Mouse (Mus musculus) embryonic facial prominence, embryonic 13.5 days (tissue): ENCODE data around the gene Sec61b. TPM values are rescaled to one million over a fixed set of nuclear protein-coding genes. Genes with fewer than 3 reads are reported as not detected.

Experiments used
- ATAC-seq: fragments of 200-750 bp; cut with Nextera tagmentation; 2 replicates; pipeline ENCODE4 v1.8.0; 2017; ENCODE audit warnings: low read depth; ENCODE audit not compliant: insufficient number of reproducible peaks, insufficient read depth, low FRiP score, low TSS enrichment
- H3K27ac ChIP-seq: fragments of 300-500 bp; sonication (generic); 2 replicates; pipeline ENCODE4 v1.5.1; 2015; ENCODE audit warnings: moderate library complexity, mild to moderate bottlenecking, inconsistent platforms
- H3K27me3 ChIP-seq: fragments of 300-500 bp; sonication (generic); 2 replicates; pipeline ENCODE4 v1.6.1; 2015; ENCODE audit warnings: mild to moderate bottlenecking, inconsistent platforms
- H3K36me3 ChIP-seq: fragments of 300-500 bp; sonication (generic); 2 replicates; pipeline ENCODE4 v1.6.1; 2015; ENCODE audit warnings: mild to moderate bottlenecking, inconsistent platforms
- H3K4me1 ChIP-seq: fragments of 300-500 bp; sonication (generic); 2 replicates; pipeline ENCODE4 v1.6.1; 2015; ENCODE audit warnings: inconsistent platforms
- H3K4me2 ChIP-seq: fragments of 300-500 bp; sonication (generic); 2 replicates; pipeline ENCODE4 v1.6.1; 2015; ENCODE audit warnings: moderate library complexity, mild to moderate bottlenecking, inconsistent platforms
- H3K4me3 ChIP-seq: fragments of 300-500 bp; sonication (generic); 2 replicates; pipeline ENCODE4 v1.5.1; 2015; ENCODE audit warnings: mild to moderate bottlenecking, inconsistent platforms
- H3K9ac ChIP-seq: fragments of 300-500 bp; sonication (generic); 2 replicates; pipeline ENCODE4 v1.6.1; 2015; ENCODE audit warnings: mild to moderate bottlenecking, inconsistent platforms
- H3K9me3 ChIP-seq: fragments of 300-500 bp; sonication (generic); 2 replicates; pipeline ENCODE4 v1.6.1; 2016; ENCODE audit warnings: inconsistent platforms
- WGBS: fragments of 180-500 bp; shearing (Covaris S2); methylation state at CpG from one replicate; pipeline ENCODE4 v1.1.7; 2015; ENCODE audit warnings: mixed read lengths; 5-methylcytosine and 5-hydroxymethylcytosine counted together
- polyA plus RNA-seq: library from polyadenylated mRNA; unstranded; fragments of >200 nt; fragmentation: Nextera tagmentation; extraction: Ambion mirVana; gene quantifications from 2 replicates; pipeline ENCODE4 v1.2.1, GENCODE M21; 2015

Sec61b gene
- polyA plus RNA-seq, 1 experiment from 2014 or later = 447 TPM

GRCm38 (mm10) chr4:47440951-47441350 is 33.5 kb upstream of the Sec61b start:
- no peaks in the 10 kb centered on the region for H3K27me3 ChIP-seq
- no peak overlapping the region for H3K27ac ChIP-seq
- no peak overlapping the region for H3K4me2 ChIP-seq
- 92% methylated on average over 11 of the region's 11 CpGs for WGBS
- H3K4me3 ChIP-seq = no peak overlapping the region
- peaks cover 8% of the 10 kb centered on the region for H3K4me1 ChIP-seq
- H3K36me3 ChIP-seq = no peaks in the 10 kb centered on the region
- no peak for ATAC-seq
- no peak overlapping the region for H3K9ac ChIP-seq
- H3K9me3 ChIP-seq = no peaks in the 10 kb centered on the region

- Histone ChIP-seq H3K4me1 (no peaks in the 10 kb centered on the region), H3K27me3 (no peaks in the 10 kb centered on the region), H3K27ac (no peak overlapping the region), H3K4me3 (no peak overlapping the region), H3K9ac (no peak overlapping the region), H3K4me2 (no peak overlapping the region), H3K9me3 (no peaks in the 10 kb centered on the region; the same call in 1 of the 2 replicates), H3K36me3 (no peaks in the 10 kb centered on the region)
- 90% methylated on average over 3 of the region's 3 CpGs for WGBS
- ATAC-seq = no peak
Measured at GRCm38 (mm10) chr4:47448526-47448925, 25.9 kb upstream of the Sec61b start.

GRCm38 (mm10) chr4:47449116-47449515 is 25.3 kb upstream of the Sec61b start:
- ATAC-seq = no peak
- Histone ChIP-seq H3K27ac (no peak overlapping the region), H3K4me2 (no peak overlapping the region), H3K4me1 (no peaks in the 10 kb centered on the region), H3K27me3 (no peaks in the 10 kb centered on the region), H3K9ac (no peak overlapping the region), H3K36me3 (no peaks in the 10 kb centered on the region), H3K9me3 (no peaks in the 10 kb centered on the region; the same call in 1 of the 2 replicates), H3K4me3 (no peak overlapping the region)
- 46% methylated on average over 5 of the region's 5 CpGs for WGBS

- H3K36me3 ChIP-seq = no peaks in the 10 kb centered on the region
- no peak overlapping the region for H3K4me3 ChIP-seq
- H3K27me3 ChIP-seq = no peaks in the 10 kb centered on the region
- H3K4me2 ChIP-seq = no peak overlapping the region
- 25% methylated on average over 18 of the region's 18 CpGs for WGBS
- no peak overlapping the region for H3K9ac ChIP-seq
- H3K27ac ChIP-seq = no peak overlapping the region
- no peaks in the 10 kb centered on the region; the same call in 1 of the 2 replicates for H3K9me3 ChIP-seq
- ATAC-seq = no peak
- H3K4me1 ChIP-seq = no peaks in the 10 kb centered on the region
Measured at GRCm38 (mm10) chr4:47449586-47450522, 24.6 kb upstream of the Sec61b start.

DNA sequence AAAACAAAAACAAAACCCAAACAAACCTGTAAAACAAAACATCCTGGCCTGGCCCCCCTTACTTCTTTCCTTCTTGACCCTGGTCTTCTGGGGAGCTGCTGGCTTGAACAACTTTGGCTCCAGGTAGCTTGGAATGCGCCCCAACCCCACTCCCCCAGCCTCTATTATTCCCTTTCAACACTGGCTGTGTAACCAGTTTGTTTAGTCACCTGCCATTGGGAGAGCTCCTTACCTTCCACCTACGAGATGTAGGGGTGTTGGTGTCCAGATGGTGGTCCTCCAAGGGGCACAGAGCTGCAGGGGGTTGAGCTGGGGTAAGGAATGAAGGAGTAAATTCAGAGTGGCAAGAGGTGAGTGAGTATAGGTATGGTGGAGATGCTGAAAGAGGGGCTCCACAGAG is 7.3 kb upstream of the Sec61b start:
- H3K9me3 ChIP-seq = peaks cover 9% of the 10 kb centered on the region
- no peak overlapping the region for H3K4me2 ChIP-seq
- H3K9ac ChIP-seq = no peak overlapping the region
- peaks cover 66% of the 10 kb centered on the region for H3K36me3 ChIP-seq
- no peaks in the 10 kb centered on the region for H3K27me3 ChIP-seq
- H3K4me1 ChIP-seq = no peaks in the 10 kb centered on the region
- H3K27ac ChIP-seq = no peak overlapping the region
- H3K4me3 ChIP-seq = no peak overlapping the region
- 95% methylated on average over 2 of the region's 2 CpGs for WGBS
- ATAC-seq = no peak

- H3K36me3 ChIP-seq = peaks cover 65% of the 10 kb centered on the region
Measured at GRCm38 (mm10) chr4:47473586-47473967, 881 bp upstream of the Sec61b start.

GRCm38 (mm10) chr4:47474730-47475643 is 529 bp downstream of the Sec61b start:
- H3K9ac ChIP-seq = peak overlapping the region; percentile 91
- H3K4me2 ChIP-seq = peak overlapping the region; percentile 82
- no peak for ATAC-seq
- peaks cover 59% of the 10 kb centered on the region for H3K36me3 ChIP-seq
- H3K9me3 ChIP-seq = no peaks in the 10 kb centered on the region; the same call in 1 of the 2 replicates
- H3K27ac ChIP-seq = peak overlapping the region; percentile 97
- H3K27me3 ChIP-seq = no peaks in the 10 kb centered on the region
- H3K4me1 ChIP-seq = peaks cover 26% of the 10 kb centered on the region
- H3K4me3 ChIP-seq = peak overlapping the region; percentile 87
- 12% methylated on average over 31 of the region's 31 CpGs for WGBS

More at GRCm38 (mm10) chr4:47473586-47473967, 881 bp upstream of the Sec61b start:
- H3K9me3 ChIP-seq = peaks cover 3% of the 10 kb centered on the region
- peak overlapping the region; percentile 91 for H3K9ac ChIP-seq
- peak overlapping the region; percentile 82 for H3K4me2 ChIP-seq
- peaks cover 26% of the 10 kb centered on the region for H3K4me1 ChIP-seq
- H3K4me3 ChIP-seq = peak overlapping the region; percentile 87
- no peak for ATAC-seq
- H3K27ac ChIP-seq = peak overlapping the region; percentile 97
- 2% methylated on average over 10 of the region's 14 CpGs for WGBS
- no peaks in the 10 kb centered on the region for H3K27me3 ChIP-seq

- H3K27ac ChIP-seq = no peak overlapping the region
- ATAC-seq = no peak
- no peak overlapping the region for H3K4me3 ChIP-seq
- no peak overlapping the region for H3K9ac ChIP-seq
- H3K4me2 ChIP-seq = no peak overlapping the region
- H3K9me3 ChIP-seq = no peaks in the 10 kb centered on the region
- H3K27me3 ChIP-seq = no peaks in the 10 kb centered on the region
- 93% methylated on average over 6 of the region's 6 CpGs for WGBS
- peaks cover 24% of the 10 kb centered on the region for H3K4me1 ChIP-seq
- H3K36me3 ChIP-seq = peaks cover 60% of the 10 kb centered on the region
Measured at GRCm38 (mm10) chr4:47477539-47477938, 3.1 kb downstream of the Sec61b start.

DNA sequence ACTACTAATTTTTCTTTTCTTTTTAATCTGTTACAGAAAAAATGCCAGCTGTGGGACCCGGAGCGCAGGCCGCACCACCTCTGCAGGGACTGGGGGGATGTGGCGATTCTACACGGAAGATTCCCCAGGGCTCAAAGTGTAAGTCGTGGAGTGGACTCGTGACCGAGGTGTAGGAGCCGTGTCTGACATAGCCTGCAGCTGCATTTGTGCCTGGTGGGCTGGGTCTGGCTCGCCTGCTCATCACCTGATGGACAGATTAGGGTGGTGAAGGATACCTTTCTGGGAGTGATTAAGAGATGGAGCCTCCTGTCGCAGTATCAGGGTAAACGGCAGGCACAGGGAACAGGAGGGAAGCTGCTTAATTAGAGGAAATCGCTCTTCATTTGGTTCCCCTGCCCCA is 5.6 kb downstream of the Sec61b start:
- no peak overlapping the region for H3K9ac ChIP-seq
- ATAC-seq = no peak
- 90% methylated on average over 13 of the region's 13 CpGs for WGBS
- H3K27me3 ChIP-seq = no peaks in the 10 kb centered on the region
- H3K36me3 ChIP-seq = peaks cover 78% of the 10 kb centered on the region
- no peak overlapping the region for H3K4me3 ChIP-seq
- H3K27ac ChIP-seq = no peak overlapping the region
- H3K4me1 ChIP-seq = peaks cover 15% of the 10 kb centered on the region
- no peak overlapping the region for H3K4me2 ChIP-seq
- H3K9me3 ChIP-seq = no peaks in the 10 kb centered on the region

- H3K4me1 ChIP-seq = peaks cover 11% of the 10 kb centered on the region
- H3K27ac ChIP-seq = no peak overlapping the region
- no peak overlapping the region for H3K9ac ChIP-seq
- H3K4me2 ChIP-seq = no peak overlapping the region
- H3K9me3 ChIP-seq = no peaks in the 10 kb centered on the region
- 93% methylated on average over 9 of the region's 9 CpGs for WGBS
- no peak overlapping the region for H3K4me3 ChIP-seq
- H3K36me3 ChIP-seq = peaks cover 78% of the 10 kb centered on the region
- ATAC-seq = no peak
- no peaks in the 10 kb centered on the region for H3K27me3 ChIP-seq
Measured at GRCm38 (mm10) chr4:47480576-47480975, 6.1 kb downstream of the Sec61b start.

- no peak for ATAC-seq
- Histone ChIP-seq H3K4me2 (no peak overlapping the region), H3K36me3 (no peaks in the 10 kb centered on the region), H3K27ac (no peak overlapping the region), H3K4me3 (no peak overlapping the region), H3K27me3 (no peaks in the 10 kb centered on the region), H3K9me3 (no peaks in the 10 kb centered on the region), H3K4me1 (0 out of 2 replicates have a peak, but pooled peaks cover 6% of the 10 kb centered on the region), H3K9ac (no peak overlapping the region)
- WGBS = 86% methylated on average over 6 of the region's 6 CpGs
Measured at GRCm38 (mm10) chr4:47491243-47491642, 16.8 kb downstream of the Sec61b start.
